Mouse (Mus musculus) intestine, postnatal 0 days (tissue): ENCODE measurements at regions not wholly inside any gene's neighbourhood (a gene's known extent, or its start where the extent isn't known, plus 50 kb on each side); places are given as distances from the start of the nearest gene placed in this dataset.

Source experiments
- ATAC-seq: fragments of 200-750 bp; cut with Nextera tagmentation; 2 replicates; pipeline ENCODE4 v1.8.0; 2017; ENCODE audit warnings: mild to moderate bottlenecking, moderate TSS enrichment, moderate library complexity
- H3K27ac ChIP-seq: fragments of 300-500 bp; sonication (generic); 2 replicates; pipeline ENCODE4 v1.5.1; 2014; ENCODE audit warnings: mild to moderate bottlenecking, low read depth, low read length, moderate library complexity
- H3K27me3 ChIP-seq: fragments of 300-500 bp; sonication (generic); replicated peaks from 2 replicates; pipeline ENCODE4 v1.6.1; 2014; ENCODE audit warnings: low read length, mixed read lengths; ENCODE audit not compliant: control insufficient read depth, insufficient read depth
- H3K36me3 ChIP-seq: fragments of 300-500 bp; sonication (generic); 2 replicates; pipeline ENCODE4 v1.6.1; 2014; ENCODE audit warnings: mild to moderate bottlenecking, moderate library complexity; ENCODE audit not compliant: control insufficient read depth, insufficient read depth
- H3K4me1 ChIP-seq: fragments of 300-500 bp; sonication (generic); replicated peaks from 2 replicates; pipeline ENCODE4 v1.6.1; 2014; ENCODE audit warnings: antibody characterized with exemption, low read length, mixed read lengths; ENCODE audit not compliant: control insufficient read depth, insufficient read depth
- H3K4me2 ChIP-seq: fragments of 300-500 bp; sonication (generic); replicated peaks from 2 replicates; pipeline ENCODE4 v1.6.1; 2014; ENCODE audit warnings: low read depth, mild to moderate bottlenecking, moderate library complexity
- H3K4me3 ChIP-seq: fragments of 300-500 bp; sonication (generic); 2 replicates; pipeline ENCODE4 v1.5.1; 2014; ENCODE audit warnings: low read depth, low read length
- H3K9ac ChIP-seq: fragments of 300-500 bp; sonication (generic); 2 replicates; pipeline ENCODE4 v1.6.1; 2014; ENCODE audit warnings: mild to moderate bottlenecking, low read depth, low read length
- H3K9me3 ChIP-seq: fragments of 300-500 bp; sonication (generic); 2 replicates; pipeline ENCODE4 v1.6.1; 2016; ENCODE audit warnings: mixed run types; ENCODE audit not compliant: control insufficient read depth
- CTCF ChIP-seq: sonication (generic); IDR thresholded peaks from 2 replicates; pipeline ENCODE4 v1.5.1; 2016; ENCODE audit warnings: low read depth, mild to moderate bottlenecking, control low read depth, antibody characterized with exemption, moderate library complexity
- WGBS: fragments of 180-500 bp; shearing (Covaris S2); extraction: QIAGEN DNeasy Blood & Tissue Kit; methylation state at CpG from one replicate; pipeline ENCODE4 v1.1.7; 2014; 5-methylcytosine and 5-hydroxymethylcytosine counted together

DNA sequence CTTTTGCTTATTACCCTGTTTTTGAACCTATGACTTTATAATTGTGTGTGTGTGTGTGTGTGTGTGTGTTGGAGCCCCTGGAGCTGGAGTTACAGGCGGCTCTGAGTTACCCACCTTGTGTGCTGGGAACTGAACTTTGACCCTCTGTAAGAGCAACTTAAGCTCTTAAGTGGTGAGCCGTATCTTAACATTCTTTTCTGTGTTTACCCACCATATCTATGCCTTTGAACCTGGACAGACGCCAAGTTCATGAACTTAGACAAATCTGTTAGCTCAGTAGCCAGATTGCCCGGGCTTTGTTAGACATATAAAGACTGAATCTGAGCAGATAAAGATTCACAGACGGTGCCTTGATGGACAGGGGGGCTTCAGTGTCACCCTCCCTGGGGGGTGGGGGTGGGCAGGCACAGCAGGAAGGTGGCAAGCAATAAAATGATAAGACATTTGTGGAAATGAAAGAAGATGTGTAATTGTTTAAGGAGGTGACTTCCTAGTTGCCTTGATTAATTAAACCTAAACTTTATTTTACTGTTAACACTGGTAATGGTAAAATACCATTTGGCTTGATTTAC lies 58.1 kb upstream of the Rasl11b start:
- H3K4me3 ChIP-seq, result no peak overlapping the region
- ATAC-seq, result peak; percentile 91
- no peaks in the 10 kb centered on the region for H3K9me3 ChIP-seq
- no peak overlapping the region for H3K9ac ChIP-seq
- no peak for TF ChIP-seq CTCF
- H3K36me3 ChIP-seq, result no peaks in the 10 kb centered on the region
- no peak overlapping the region for H3K27ac ChIP-seq
- no peaks in the 10 kb centered on the region for H3K27me3 ChIP-seq
- peaks cover 3% of the 10 kb centered on the region; the same call in 1 of the 2 replicates for H3K4me1 ChIP-seq
- H3K4me2 ChIP-seq, result peak overlapping the region; percentile 21; the same call in 1 of the 2 replicates
- WGBS, result 10% methylated on average over 5 of the region's 5 CpGs

DNA sequence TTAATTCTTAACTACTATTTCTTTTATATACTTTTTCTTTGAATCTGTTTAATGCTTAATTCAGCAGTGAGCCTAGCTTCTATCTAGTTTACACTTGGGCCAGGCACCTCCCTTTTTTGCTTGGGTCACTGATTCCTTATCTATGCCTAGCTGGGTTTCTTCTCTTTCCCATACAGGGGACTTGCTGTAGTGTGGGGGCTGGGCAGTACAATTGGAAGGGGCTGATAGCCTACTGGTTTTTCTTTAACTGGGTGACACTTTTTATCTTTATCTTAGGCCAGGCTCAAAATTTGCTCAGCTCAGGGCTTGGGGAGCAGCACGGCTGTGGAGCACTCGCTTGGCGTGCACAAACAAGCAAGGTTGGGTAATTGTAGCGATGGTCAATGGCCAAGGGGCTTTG lies 51.1 kb upstream of the Rasl11b start:
- ATAC-seq, result no peak
- 56% methylated on average over 4 of the region's 4 CpGs for WGBS

GRCm38 (mm10) chr5:74144765-74145164 lies 50.3 kb upstream of the Rasl11b start:
- Histone ChIP-seq H3K36me3 (no peaks in the 10 kb centered on the region), H3K4me3 (no peak overlapping the region), H3K27me3 (no peaks in the 10 kb centered on the region), H3K9me3 (no peaks in the 10 kb centered on the region), H3K9ac (no peak overlapping the region), H3K27ac (no peak overlapping the region), H3K4me2 (no peak overlapping the region), H3K4me1 (peaks cover 9% of the 10 kb centered on the region; the same call in 1 of the 2 replicates)
- no peak for ATAC-seq
- no peak for TF ChIP-seq CTCF
- 44% methylated on average over 5 of the region's 5 CpGs for WGBS

More for the DNA sequence above, 51.1 kb upstream of the Rasl11b start:
- peaks cover 9% of the 10 kb centered on the region; the same call in 1 of the 2 replicates for H3K4me1 ChIP-seq
- H3K36me3 ChIP-seq, result no peaks in the 10 kb centered on the region
- H3K27ac ChIP-seq, result no peak overlapping the region
- no peak overlapping the region for H3K4me3 ChIP-seq
- H3K9me3 ChIP-seq, result no peaks in the 10 kb centered on the region
- TF ChIP-seq CTCF, result no peak
- no peak overlapping the region for H3K4me2 ChIP-seq
- no peaks in the 10 kb centered on the region for H3K27me3 ChIP-seq
- H3K9ac ChIP-seq, result no peak overlapping the region
